Mouse (Mus musculus): ENCODE data around the gene Mlf1. TPM values are rescaled to one million over a fixed set of nuclear protein-coding genes. Genes with fewer than 3 reads are reported as not detected.
A peak's percentile ranks its signal among the peaks of the same experiment; 100 is the strongest.

Mlf1 gene
- polyA plus RNA-seq, 1 experiment from 2014 or later = 6.5 TPM

DNA sequence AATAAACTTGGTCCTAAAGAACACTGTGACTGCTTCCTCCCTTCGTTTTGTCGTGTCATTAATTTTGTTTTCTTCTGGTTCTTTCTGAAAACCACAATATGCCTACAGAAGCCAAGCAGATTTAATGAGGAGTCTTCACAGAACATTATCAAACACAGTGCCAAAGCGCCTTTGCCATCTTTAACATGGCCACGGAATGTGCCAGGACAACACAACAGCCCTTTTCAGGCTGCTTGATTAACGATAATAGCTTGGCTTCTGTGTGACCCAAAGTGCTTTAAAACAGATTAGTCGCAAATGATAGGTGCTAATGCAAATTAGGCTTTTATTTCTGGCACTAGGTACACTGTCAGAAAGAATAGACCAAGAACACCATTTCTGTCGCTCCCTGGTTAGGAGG, 15.5 kb upstream of the Mlf1 start:
- H3K4me1 ChIP-seq (ENCODE audit: control insufficient read depth, insufficient read depth, low read length) = no peaks in the 10 kb centered on the region
- H3K9me3 ChIP-seq (ENCODE audit: control insufficient read depth, low read length) = 0 out of 2 replicates have a peak, but pooled peaks cover 5% of the 10 kb centered on the region
- H3K27me3 ChIP-seq (replicated peaks; ENCODE audit: control insufficient read depth, insufficient read depth, low read length) = no peaks in the 10 kb centered on the region
- WGBS = 83% methylated on average over 7 of the region's 7 CpGs
- no peak overlapping the region for H3K4me3 ChIP-seq (ENCODE audit: low read length)
- peaks cover 5% of the 10 kb centered on the region; the same call in 1 of the 2 replicates for H3K36me3 ChIP-seq (ENCODE audit: control insufficient read depth, insufficient read depth, low read length)
- no peak for ATAC-seq
- H3K27ac ChIP-seq (ENCODE audit: low read length) = no peak overlapping the region
- no peak overlapping the region for H3K4me2 ChIP-seq (ENCODE audit: low read depth, low read length)
- no peak overlapping the region for H3K9ac ChIP-seq (ENCODE audit: low read depth, low read length)

DNA sequence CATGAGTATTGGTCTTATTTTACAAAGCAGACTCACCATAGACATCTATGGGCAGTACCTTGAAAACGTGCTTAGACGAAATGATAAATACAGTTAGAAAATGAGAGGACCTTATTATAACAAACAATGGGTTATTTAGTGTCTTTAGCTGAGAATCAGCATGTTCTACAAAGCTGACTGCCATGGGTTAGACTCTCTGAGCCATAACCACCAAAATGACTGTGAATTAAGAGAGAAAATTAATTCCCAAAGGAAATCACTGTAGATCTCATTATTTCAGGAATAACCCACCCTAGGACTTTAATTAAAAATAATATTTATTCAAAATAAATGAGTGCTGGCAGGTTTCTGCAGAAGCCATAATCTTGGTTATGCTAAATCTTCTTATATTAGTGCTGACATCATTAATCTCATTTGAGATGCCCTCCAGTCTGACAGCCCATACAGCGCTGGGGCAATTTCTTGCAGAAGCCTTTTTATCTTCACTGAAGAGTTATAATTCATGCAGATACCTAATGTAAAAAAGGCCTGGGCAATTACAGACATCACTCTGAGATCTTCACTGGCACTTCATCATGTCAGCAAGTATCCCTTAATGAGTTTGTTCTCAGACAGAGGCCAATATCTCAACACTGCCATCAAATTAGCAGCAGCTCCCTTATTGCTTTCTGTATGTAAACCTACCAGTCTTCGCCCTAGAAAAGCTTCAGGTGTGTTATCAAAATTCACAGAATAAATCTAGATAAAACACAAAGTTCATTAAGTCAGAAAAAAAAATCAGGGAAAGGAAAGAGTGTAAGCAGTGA, 7.6 kb upstream of the Mlf1 start:
- no peak for ATAC-seq
- WGBS = 72% methylated on average over 4 of the region's 4 CpGs

DNA sequence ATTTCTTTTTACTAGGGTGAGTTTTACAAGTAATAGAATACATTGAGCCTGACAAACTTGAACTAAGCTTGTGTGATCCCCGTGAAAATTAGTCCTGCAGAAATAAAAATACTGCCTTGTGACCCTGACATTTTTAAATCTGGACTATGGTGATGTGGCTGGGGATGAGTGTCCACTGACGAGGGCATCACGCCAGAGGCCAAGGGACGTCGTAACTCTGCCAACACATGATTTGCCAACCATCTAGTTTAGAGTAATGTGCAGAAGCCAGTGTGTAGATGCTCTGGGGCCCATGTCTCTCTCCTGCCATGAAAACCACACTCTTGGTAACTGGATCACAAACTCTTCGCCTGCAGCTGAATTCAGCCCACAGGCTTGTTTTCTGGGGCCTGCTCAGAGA, 6.4 kb upstream of the Mlf1 start:
- H3K27ac ChIP-seq (ENCODE audit: low read length) = no peak overlapping the region
- no peaks in the 10 kb centered on the region for H3K27me3 ChIP-seq (replicated peaks; ENCODE audit: control insufficient read depth, insufficient read depth, low read length)
- H3K4me1 ChIP-seq (ENCODE audit: control insufficient read depth, insufficient read depth, low read length) = no peaks in the 10 kb centered on the region
- no peak overlapping the region for H3K9ac ChIP-seq (ENCODE audit: low read depth, low read length)
- no peak for ATAC-seq
- WGBS = 85% methylated on average over 6 of the region's 6 CpGs
- no peak overlapping the region for H3K4me3 ChIP-seq (ENCODE audit: low read length)
- no peaks in the 10 kb centered on the region for H3K9me3 ChIP-seq (ENCODE audit: control insufficient read depth, low read length)
- H3K36me3 ChIP-seq (ENCODE audit: control insufficient read depth, insufficient read depth, low read length) = no peaks in the 10 kb centered on the region
- H3K4me2 ChIP-seq (ENCODE audit: low read depth, low read length) = no peak overlapping the region

More for the DNA sequence above, 7.6 kb upstream of the Mlf1 start:
- H3K4me1 ChIP-seq (ENCODE audit: control insufficient read depth, insufficient read depth, low read length) = no peaks in the 10 kb centered on the region
- no peaks in the 10 kb centered on the region for H3K27me3 ChIP-seq (replicated peaks; ENCODE audit: control insufficient read depth, insufficient read depth, low read length)
- no peak overlapping the region for H3K4me2 ChIP-seq (ENCODE audit: low read depth, low read length)
- H3K9me3 ChIP-seq (ENCODE audit: control insufficient read depth, low read length) = no peaks in the 10 kb centered on the region
- no peak overlapping the region for H3K4me3 ChIP-seq (ENCODE audit: low read length)
- H3K27ac ChIP-seq (ENCODE audit: low read length) = no peak overlapping the region
- H3K36me3 ChIP-seq (ENCODE audit: control insufficient read depth, insufficient read depth, low read length) = no peaks in the 10 kb centered on the region
- H3K9ac ChIP-seq (ENCODE audit: low read depth, low read length) = no peak overlapping the region

DNA sequence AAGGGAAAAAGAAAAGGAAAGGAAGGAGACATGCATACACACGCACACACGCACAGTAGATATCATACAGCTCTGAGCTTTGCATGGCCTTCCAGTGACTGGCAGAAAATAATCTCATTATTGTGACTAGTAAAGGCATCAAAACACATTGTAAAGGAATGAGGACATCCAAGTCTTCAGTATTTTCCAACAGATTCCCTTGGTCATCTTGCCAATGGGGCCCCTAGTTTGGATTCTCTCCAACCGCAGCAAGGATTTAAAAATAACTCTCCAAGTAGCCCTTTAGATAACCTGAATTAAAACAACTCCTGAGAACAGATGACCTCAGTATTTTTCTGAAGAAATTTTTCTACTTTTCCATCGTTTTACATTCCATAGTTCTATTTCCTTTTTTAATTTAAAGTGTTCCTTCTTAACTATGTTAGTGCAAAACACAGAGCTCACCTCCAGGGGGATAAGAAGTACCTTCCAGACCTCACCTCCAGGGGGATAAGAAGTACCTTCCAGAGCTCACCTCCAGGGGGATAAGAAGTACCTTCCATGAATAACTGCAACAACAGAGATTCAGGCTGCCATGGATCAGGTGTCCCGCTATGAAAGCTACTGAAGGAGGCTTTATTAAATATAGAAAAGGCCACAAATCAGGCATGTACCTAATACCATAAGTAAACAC, 4.4 kb upstream of the Mlf1 start:
- no peak for ATAC-seq
- WGBS = 82% methylated on average over 5 of the region's 5 CpGs

DNA sequence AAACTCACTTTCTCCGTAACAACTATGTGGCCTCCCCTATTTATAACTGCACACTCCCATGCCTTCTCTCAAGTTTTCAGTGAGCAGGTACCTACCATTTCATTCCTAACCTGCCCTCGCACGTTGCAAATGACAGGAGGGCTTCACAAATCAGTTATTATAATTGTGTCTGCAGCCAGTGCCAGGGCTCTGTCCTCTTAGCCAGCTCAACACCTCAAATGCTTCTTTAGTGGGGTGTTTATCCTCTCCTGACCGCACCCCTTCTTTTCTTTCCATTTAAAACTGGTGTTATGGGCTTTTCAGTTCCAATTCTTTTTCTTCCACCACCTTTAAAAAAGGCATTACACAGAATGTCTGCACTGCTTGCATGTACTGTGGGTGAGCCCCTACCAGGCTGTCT, 1.7 kb upstream of the Mlf1 start:
- H3K36me3 ChIP-seq (ENCODE audit: control insufficient read depth, insufficient read depth, low read length) = no peaks in the 10 kb centered on the region
- 0 out of 2 replicates have a peak, but pooled peaks cover 3% of the 10 kb centered on the region for H3K27me3 ChIP-seq (replicated peaks; ENCODE audit: control insufficient read depth, insufficient read depth, low read length)
- WGBS = 79% methylated on average over 4 of the region's 4 CpGs

More for the DNA sequence above, 4.4 kb upstream of the Mlf1 start:
- Histone ChIP-seq H3K27me3 (replicated peaks; ENCODE audit: control insufficient read depth, insufficient read depth, low read length) (0 out of 2 replicates have a peak, but pooled peaks cover 2% of the 10 kb centered on the region), H3K9me3 (ENCODE audit: control insufficient read depth, low read length) (no peaks in the 10 kb centered on the region), H3K4me3 (ENCODE audit: low read length) (no peak overlapping the region), H3K4me1 (ENCODE audit: control insufficient read depth, insufficient read depth, low read length) (no peaks in the 10 kb centered on the region), H3K4me2 (ENCODE audit: low read depth, low read length) (no peak overlapping the region), H3K27ac (ENCODE audit: low read length) (no peak overlapping the region), H3K36me3 (ENCODE audit: control insufficient read depth, insufficient read depth, low read length) (no peaks in the 10 kb centered on the region), H3K9ac (ENCODE audit: low read depth, low read length) (no peak overlapping the region)

DNA sequence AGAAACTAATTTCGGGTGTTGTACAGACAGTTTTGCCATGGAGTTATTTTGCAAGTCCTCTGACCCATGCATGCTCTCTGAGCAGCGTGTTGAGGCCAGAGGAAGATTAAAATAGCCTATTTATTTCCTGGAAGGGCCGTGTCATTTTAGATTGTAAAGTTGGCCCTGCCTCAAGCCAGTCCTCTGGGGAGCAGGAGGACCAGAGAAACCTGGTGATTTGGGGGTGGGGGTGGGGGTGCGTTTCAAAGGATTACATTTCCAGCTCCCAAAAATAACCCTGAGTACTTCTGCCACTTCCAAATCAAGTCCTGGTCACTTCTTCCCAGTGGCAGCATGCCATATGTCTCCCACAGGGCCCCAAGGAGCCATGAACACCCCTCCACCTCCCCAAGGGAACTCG, 1.1 kb upstream of the Mlf1 start:
- no peak for ATAC-seq
- Histone ChIP-seq H3K27me3 (replicated peaks; ENCODE audit: control insufficient read depth, insufficient read depth, low read length) (0 out of 2 replicates have a peak, but pooled peaks cover 3% of the 10 kb centered on the region), H3K4me1 (ENCODE audit: control insufficient read depth, insufficient read depth, low read length) (no peaks in the 10 kb centered on the region), H3K9me3 (ENCODE audit: control insufficient read depth, low read length) (no peaks in the 10 kb centered on the region), H3K4me3 (ENCODE audit: low read length) (no peak overlapping the region), H3K4me2 (ENCODE audit: low read depth, low read length) (no peak overlapping the region), H3K36me3 (ENCODE audit: control insufficient read depth, insufficient read depth, low read length) (no peaks in the 10 kb centered on the region), H3K9ac (ENCODE audit: low read depth, low read length) (no peak overlapping the region), H3K27ac (ENCODE audit: low read length) (no peak overlapping the region)
- 49% methylated on average over 5 of the region's 5 CpGs for WGBS

More for the DNA sequence above, 1.7 kb upstream of the Mlf1 start:
- Histone ChIP-seq H3K4me3 (ENCODE audit: low read length) (no peak overlapping the region), H3K9me3 (ENCODE audit: control insufficient read depth, low read length) (no peaks in the 10 kb centered on the region), H3K4me1 (ENCODE audit: control insufficient read depth, insufficient read depth, low read length) (no peaks in the 10 kb centered on the region), H3K27ac (ENCODE audit: low read length) (no peak overlapping the region), H3K9ac (ENCODE audit: low read depth, low read length) (no peak overlapping the region), H3K4me2 (ENCODE audit: low read depth, low read length) (no peak overlapping the region)
- ATAC-seq = no peak

DNA sequence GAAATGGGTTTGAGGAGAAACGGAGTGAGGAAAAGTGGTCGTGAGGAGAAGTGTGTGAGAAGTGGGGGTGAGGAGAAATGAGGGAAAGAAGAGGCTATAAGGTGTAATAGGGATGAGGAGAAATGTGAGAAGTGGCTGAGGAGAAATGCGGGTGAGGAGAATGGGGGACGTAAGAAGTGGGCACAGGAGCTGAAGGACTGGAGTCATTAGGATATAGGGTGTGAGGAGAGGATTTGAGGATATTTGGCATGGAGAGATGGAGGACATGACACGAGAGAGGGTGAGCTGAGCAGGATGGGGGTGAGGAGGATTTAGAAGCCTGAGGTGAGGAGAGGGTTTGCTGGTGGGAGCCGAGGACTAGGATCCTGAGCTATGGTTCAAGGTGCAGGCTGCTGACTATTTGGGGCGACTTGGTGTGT, 472 bp downstream of the Mlf1 start:
- Histone ChIP-seq H3K27ac (ENCODE audit: low read length) (no peak overlapping the region), H3K36me3 (ENCODE audit: control insufficient read depth, insufficient read depth, low read length) (no peaks in the 10 kb centered on the region), H3K9ac (ENCODE audit: low read depth, low read length) (peak overlapping the region; percentile 61), H3K9me3 (ENCODE audit: control insufficient read depth, low read length) (no peaks in the 10 kb centered on the region), H3K4me2 (ENCODE audit: low read depth, low read length) (peak overlapping the region; percentile 91), H3K4me3 (ENCODE audit: low read length) (peak overlapping the region; percentile 53), H3K4me1 (ENCODE audit: control insufficient read depth, insufficient read depth, low read length) (no peaks in the 10 kb centered on the region), H3K27me3 (replicated peaks; ENCODE audit: control insufficient read depth, insufficient read depth, low read length) (0 out of 2 replicates have a peak, but pooled peaks cover 3% of the 10 kb centered on the region)
- 40% methylated on average over 7 of the region's 7 CpGs for WGBS
- ATAC-seq = peak; percentile 43

DNA sequence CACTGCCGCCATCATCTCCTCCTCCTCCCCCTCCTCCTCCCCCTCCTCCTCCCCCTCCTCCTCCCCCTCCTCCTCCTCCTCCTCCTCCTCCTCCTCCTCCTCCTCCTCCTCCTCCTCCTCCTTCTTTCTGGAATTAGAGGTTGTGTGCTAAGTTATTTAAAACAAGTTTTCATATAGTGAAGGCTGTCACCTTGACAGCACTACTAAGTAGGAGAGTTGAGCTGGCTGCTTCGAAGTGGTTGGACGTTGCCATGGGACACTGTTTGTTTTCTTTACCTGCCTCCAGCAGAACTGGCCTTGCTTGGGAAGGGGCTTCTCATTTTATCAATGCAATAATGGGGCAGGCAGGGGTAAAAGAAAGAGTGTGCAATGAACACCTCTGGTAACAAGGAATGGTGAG, 1.2 kb downstream of the Mlf1 start, which contains the start of gene Gm17402:
Gm17402 (minus strand) TSS at position 101 of the 400 bp plus-strand sequence.
- 0 out of 2 replicates have a peak, but pooled peaks cover 3% of the 10 kb centered on the region for H3K27me3 ChIP-seq (replicated peaks; ENCODE audit: control insufficient read depth, insufficient read depth, low read length)
- no peak for ATAC-seq
- no peak within 1 kb of the TSS for H3K27ac ChIP-seq (ENCODE audit: low read length)
- no peaks in the 10 kb centered on the region for H3K4me1 ChIP-seq (ENCODE audit: control insufficient read depth, insufficient read depth, low read length)
- no peaks in the 10 kb centered on the region for H3K9me3 ChIP-seq (ENCODE audit: control insufficient read depth, low read length)
- peak within 1 kb of the TSS; percentile 91 for H3K4me2 ChIP-seq (ENCODE audit: low read depth, low read length)
- H3K36me3 ChIP-seq (ENCODE audit: control insufficient read depth, insufficient read depth, low read length) = no peaks in the 10 kb centered on the region
- peak within 1 kb of the TSS; percentile 61 for H3K9ac ChIP-seq (ENCODE audit: low read depth, low read length)
- 45% methylated on average over 3 of the region's 3 CpGs for WGBS
- peak within 1 kb of the TSS; percentile 53 for H3K4me3 ChIP-seq (ENCODE audit: low read length)

DNA sequence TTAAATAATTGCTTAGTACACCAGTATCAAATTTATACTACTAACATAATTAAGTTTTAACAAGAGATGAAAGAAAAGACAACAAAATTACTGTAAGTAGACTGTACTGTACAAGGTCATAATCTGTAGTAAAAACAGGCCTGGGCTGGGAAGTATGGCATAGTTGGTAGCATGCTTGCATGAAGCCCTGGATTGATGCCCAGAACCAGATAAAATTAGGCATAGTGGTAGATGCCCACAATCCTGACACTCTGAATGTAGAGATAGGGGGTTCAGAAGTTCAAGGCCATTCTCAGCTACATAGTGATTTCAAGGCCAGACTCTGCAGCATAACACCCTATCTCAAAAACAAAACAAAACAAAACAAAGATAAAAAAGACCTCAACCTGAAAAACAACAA, 4.3 kb downstream of the Mlf1 start:
- ATAC-seq = no peak
- Histone ChIP-seq H3K4me3 (ENCODE audit: low read length) (no peak overlapping the region), H3K4me1 (ENCODE audit: control insufficient read depth, insufficient read depth, low read length) (no peaks in the 10 kb centered on the region), H3K9ac (ENCODE audit: low read depth, low read length) (no peak overlapping the region), H3K36me3 (ENCODE audit: control insufficient read depth, insufficient read depth, low read length) (no peaks in the 10 kb centered on the region), H3K27ac (ENCODE audit: low read length) (no peak overlapping the region), H3K27me3 (replicated peaks; ENCODE audit: control insufficient read depth, insufficient read depth, low read length) (0 out of 2 replicates have a peak, but pooled peaks cover 3% of the 10 kb centered on the region), H3K4me2 (ENCODE audit: low read depth, low read length) (no peak overlapping the region), H3K9me3 (ENCODE audit: control insufficient read depth, low read length) (no peaks in the 10 kb centered on the region)

Data from intestine, embryonic 16.5 days (tissue).